Mouse (Mus musculus): ENCODE results near the gene Erap1. TPM values are rescaled to one million over a fixed set of nuclear protein-coding genes. Genes with fewer than 3 reads are reported as not detected.
"Not testable (repeated sequence)": the region's sequence is repeated elsewhere in the genome, so short reads cannot be mapped to it uniquely, and the experiment has no call there.

The Erap1 gene
- 10 to 100 TPM; 57.9 to 81.0 TPM for total RNA-seq (2021)
- 2.2 and 2.3 TPM in 2 replicates for polyA plus RNA-seq (2012; rRNA removed)
- long read RNA-seq, full-length matches to known transcripts, result 5 of 11 reads
- long read RNA-seq, partial matches to known transcripts, result 4 of 11 reads
- long read RNA-seq, other reads (novel, unspliced or antisense), result 2 of 11 reads

- DNase-seq, result peak; percentile 53
These were observed at the start of gene Erap1 for GRCm38 (mm10) chr13:74638793-74639711. TSS of gene Erap1 (plus strand) at chr13:74639568.

- peak; percentile 34 for DNase-seq
These were observed 48.0 kb upstream of the Erap1 start for GRCm38 (mm10) chr13:74591401-74591821.

- DNase-seq, result not testable (repeated sequence)
These were observed 47.5 kb upstream of the Erap1 start for GRCm38 (mm10) chr13:74591828-74592227.

- DNase-seq, result not testable (repeated sequence)
These were observed 42.3 kb upstream of the Erap1 start for GRCm38 (mm10) chr13:74597022-74597421.

GRCm38 (mm10) chr13:74601776-74602175 is 37.6 kb upstream of the Erap1 start:
- DNase-seq, result not testable (repeated sequence)

- peak; percentile 89 for DNase-seq
These were observed 22.0 kb upstream of the Erap1 start for GRCm38 (mm10) chr13:74617163-74618019.

- DNase-seq, result no peak
These were observed 7.0 kb upstream of the Erap1 start for GRCm38 (mm10) chr13:74632327-74632726.

- DNase-seq, result no peak
These were observed 6.5 kb upstream of the Erap1 start for GRCm38 (mm10) chr13:74632857-74633256.

- peak; percentile 95 for DNase-seq
These were observed 549 bp downstream of the Erap1 start for GRCm38 (mm10) chr13:74639712-74640522.

GRCm38 (mm10) chr13:74640523-74640920 is 1.2 kb downstream of the Erap1 start:
- not testable (repeated sequence) for DNase-seq

GRCm38 (mm10) chr13:74695497-74696193 is 56.3 kb downstream of the Erap1 start:
- DNase-seq, result peak; percentile 24

GRCm38 (mm10) chr13:74696225-74696624 is 56.9 kb downstream of the Erap1 start:
- no peak for DNase-seq

GRCm38 (mm10) chr13:74719002-74719401 is 79.6 kb downstream of the Erap1 start:
- DNase-seq, result no peak

- no peak for DNase-seq
These were observed 94.4 kb downstream of the Erap1 start for GRCm38 (mm10) chr13:74733726-74734125.

- DNase-seq, result no peak
These were observed 96.5 kb downstream of the Erap1 start for GRCm38 (mm10) chr13:74735834-74736233.

- no peak for DNase-seq
These were observed 97.0 kb downstream of the Erap1 start for GRCm38 (mm10) chr13:74736396-74736795.
